Mouse (Mus musculus) CH12.LX (cell line): ENCODE results near the gene Tbx5. TPM values are rescaled to one million over a fixed set of nuclear protein-coding genes. Genes with fewer than 3 reads are reported as not detected.
"Not testable (repeated sequence)": the region's sequence is repeated elsewhere in the genome, so short reads cannot be mapped to it uniquely, and the experiment has no call there.

Experiments
- DNase-seq: peaks from one replicate; pipeline ENCODE4 v3.0.0-alpha.2; 2013; ENCODE audit errors: extremely low read depth
- H3K27ac ChIP-seq: 2 replicates; pipeline ENCODE4 v1.5.1; 2012; ENCODE audit warnings: low read depth, mild to moderate bottlenecking, control low read depth, moderate library complexity; ENCODE audit not compliant: insufficient read depth
- H3K27me3 ChIP-seq: replicated peaks from 2 replicates; pipeline ENCODE3; 2012; ENCODE audit warnings: inconsistent platforms
- H3K36me3 ChIP-seq, 2 experiments: replicated peaks in 1 of 2; 2 replicates each; pipeline versions ENCODE3 to v1.6.1; 2012; ENCODE audit warnings: inconsistent platforms in 1 of 2, low read length in 1 of 2, mild to moderate bottlenecking in 1 of 2, mixed read lengths in 1 of 2, moderate library complexity in 1 of 2; ENCODE audit not compliant: control insufficient read depth in 1 of 2, insufficient read depth in 1 of 2
- H3K4me1 ChIP-seq, 2 experiments: 2 replicates each; pipeline ENCODE4 v1.6.1; 2012; ENCODE audit warnings: inconsistent platforms in 1 of 2, moderate library complexity in 1 of 2; ENCODE audit not compliant: insufficient read depth in 2 of 2, control insufficient read depth in 1 of 2
- H3K4me2 ChIP-seq: 2 replicates; pipeline ENCODE4 v1.6.1; 2012; ENCODE audit warnings: low read depth, mild to moderate bottlenecking, control low read depth; ENCODE audit not compliant: poor library complexity, insufficient read depth, severe bottlenecking
- H3K4me3 ChIP-seq, 3 experiments: fragments of 150-350 bp in 1 of 3; sonication (generic) in 1 of 3; replicated peaks in 1 of 3; 2 replicates each; pipeline versions ENCODE3 to v1.5.1; 2011 to 2012; ENCODE audit warnings: low read depth in 2 of 3, low read length in 2 of 3, mild to moderate bottlenecking in 2 of 3, moderate library complexity in 2 of 3, control low read depth in 1 of 3, improper control_type of control experiment in 1 of 3, inconsistent platforms in 1 of 3, mixed read lengths in 1 of 3; ENCODE audit not compliant: poor library complexity in 1 of 3
- H3K79me2 ChIP-seq: replicated peaks from 2 replicates; pipeline ENCODE4 v1.6.1; 2012; ENCODE audit warnings: mild to moderate bottlenecking, moderate library complexity; ENCODE audit not compliant: control insufficient read depth, poor library complexity, insufficient read depth, severe bottlenecking; ENCODE audit errors: extremely low read depth
- H3K9ac ChIP-seq: 2 replicates; pipeline ENCODE4 v1.6.1; 2012; ENCODE audit warnings: low read depth, mild to moderate bottlenecking, control low read depth, moderate library complexity; ENCODE audit not compliant: insufficient read depth
- H3K9me3 ChIP-seq: replicated peaks from 2 replicates; pipeline ENCODE3; 2012; ENCODE audit warnings: low read length, inconsistent platforms, mixed read lengths
- CTCF ChIP-seq, 2 experiments: IDR thresholded peaks in 1 of 2; conservative IDR thresholded peaks in 1 of 2; 2 replicates each; pipeline ENCODE4 v1.5.1; 2011 to 2012; ENCODE audit warnings: low read depth in 2 of 2, low read length in 2 of 2, improper control_type of control experiment in 1 of 2, inconsistent platforms in 1 of 2, mild to moderate bottlenecking in 1 of 2, moderate library complexity in 1 of 2
- EP300 ChIP-seq: IDR thresholded peaks from 2 replicates; pipeline ENCODE4 v1.6.1; 2011; ENCODE audit warnings: low read length, improper control_type of control experiment
- ETS1 ChIP-seq: conservative IDR thresholded peaks from 2 replicates; pipeline ENCODE4 v1.6.1; 2012; ENCODE audit warnings: low read depth, mild to moderate bottlenecking, inconsistent platforms, low read length, improper control_type of control experiment, moderate library complexity
- HCFC1 ChIP-seq: IDR thresholded peaks from 2 replicates; pipeline ENCODE4 v1.6.1; 2012; ENCODE audit warnings: low read depth, mild to moderate bottlenecking, inconsistent platforms, low read length, improper control_type of control experiment
- IRF4 ChIP-seq: IDR thresholded peaks from 2 replicates; pipeline ENCODE4 v1.6.1; 2014; ENCODE audit warnings: low read depth, mild to moderate bottlenecking, inconsistent platforms, low read length, improper control_type of control experiment
- JUN ChIP-seq: IDR thresholded peaks from 2 replicates; pipeline ENCODE4 v1.6.1; 2011; ENCODE audit warnings: low read depth, mild to moderate bottlenecking, low read length, improper control_type of control experiment, moderate library complexity; ENCODE audit not compliant: insufficient read depth
- KAT2A ChIP-seq: IDR thresholded peaks from 2 replicates; pipeline ENCODE4 v1.6.1; 2012; ENCODE audit warnings: low read length, improper control_type of control experiment, inconsistent platforms; ENCODE audit not compliant: insufficient replicate concordance
- MAZ ChIP-seq: IDR thresholded peaks from 2 replicates; pipeline ENCODE4 v1.6.1; 2012; ENCODE audit warnings: low read depth, mild to moderate bottlenecking, inconsistent platforms, low read length, improper control_type of control experiment, moderate library complexity
- MEF2A ChIP-seq: IDR thresholded peaks from 2 replicates; pipeline ENCODE4 v1.6.1; 2014; ENCODE audit warnings: low read depth, mild to moderate bottlenecking, inconsistent platforms, low read length, improper control_type of control experiment, borderline replicate concordance
- NELFE ChIP-seq: IDR thresholded peaks from 2 replicates; pipeline ENCODE4 v1.6.1; 2011; ENCODE audit warnings: low read depth, low read length, improper control_type of control experiment
- POLR2A ChIP-seq: IDR thresholded peaks from 2 replicates; pipeline ENCODE4 v1.6.1; 2011; ENCODE audit warnings: low read depth, mild to moderate bottlenecking, improper control_type of control experiment, low read length
- POLR2AphosphoS2 ChIP-seq: IDR thresholded peaks from 2 replicates; pipeline ENCODE4 v1.6.1; 2011; ENCODE audit warnings: low read depth, low read length, improper control_type of control experiment
- RAD21 ChIP-seq: IDR thresholded peaks from 2 replicates; pipeline ENCODE4 v1.6.1; 2011; ENCODE audit warnings: low read depth, mild to moderate bottlenecking, low read length, improper control_type of control experiment, moderate library complexity
- TBP ChIP-seq: conservative IDR thresholded peaks from 2 replicates; pipeline ENCODE4 v1.6.1; 2011; ENCODE audit warnings: low read depth, low read length, improper control_type of control experiment
- UBTF ChIP-seq: IDR thresholded peaks from 2 replicates; pipeline ENCODE4 v1.6.1; 2012; ENCODE audit warnings: low read depth, mild to moderate bottlenecking, inconsistent platforms, low read length, improper control_type of control experiment, moderate library complexity
- USF1 ChIP-seq: IDR thresholded peaks from 2 replicates; pipeline ENCODE4 v1.6.1; 2014; ENCODE audit warnings: low read depth, mild to moderate bottlenecking, inconsistent platforms, low read length, improper control_type of control experiment
- ZKSCAN1 ChIP-seq: IDR thresholded peaks from 2 replicates; pipeline ENCODE4 v1.6.1; 2012; ENCODE audit warnings: low read depth, inconsistent platforms, low read length, improper control_type of control experiment, borderline replicate concordance
- ZMIZ1 ChIP-seq: IDR thresholded peaks from 2 replicates; pipeline ENCODE4 v1.6.1; 2012; ENCODE audit warnings: low read depth, mild to moderate bottlenecking, inconsistent platforms, low read length, improper control_type of control experiment
- ZNF384 ChIP-seq: IDR thresholded peaks from 2 replicates; pipeline ENCODE4 v1.6.1; 2012; ENCODE audit warnings: low read depth, low read length, improper control_type of control experiment, inconsistent platforms
- dilution Hi-C: fragments of 300-500 bp; cut with MboI; formaldehyde crosslinking; loops from 2 replicates; pipeline ENCODE4 v1.14.3; 2020; ENCODE audit warnings: low sequenced_read_pairs; ENCODE audit not compliant: extremely low pct_unique_long_range_greater_than_20kb, extremely low pct_ligation_motif_present
- in situ Hi-C: fragments of 300-500 bp; cut with MboI; formaldehyde crosslinking; loops from 3 replicates; pipeline ENCODE4 v1.14.3; 2019; ENCODE audit warnings: low sequenced_read_pairs, low pct_ligation_motif_present, low pct_unique_long_range_greater_than_20kb, mixed read lengths
- polyA plus RNA-seq: library from polyadenylated mRNA; unstranded; fragments of >175 nt; gene quantifications from 2 replicates; pipeline ENCODE4 v1.2.1, GENCODE M21; 2012; ENCODE audit warnings: low read depth; ENCODE audit not compliant: insufficient read length
- total RNA-seq, 2 experiments: library from RNA; depleted of rRNA; stranded (reverse); fragments of 300-350 nt in 1 of 2; fragments of >200 nt in 1 of 2; gene quantifications; 2 replicates each; pipeline ENCODE4 v1.2.3; 2012 to 2014

The Tbx5 gene
- total and polyA plus RNA-seq, 3 experiments, result not detected

- TF ChIP-seq CTCF (conservative IDR thresholded peaks at IDR 0.05 in 1 of 2, IDR thresholded peaks at IDR 0.05 in 1 of 2; ENCODE audit: low read depth in 2 of 2, low read length in 2 of 2), result no peak
- no peak for TF ChIP-seq JUN
- TF ChIP-seq EP300, result no peak
- no peak for TF ChIP-seq MEF2A
- TF ChIP-seq USF1, result no peak
- no peak for TF ChIP-seq ZKSCAN1
- TF ChIP-seq ZNF384, result no peak
- dilution Hi-C loops, result no loop called here
- DNase-seq, result no peak
These were observed 60.6 kb downstream of the Tbx5 start for GRCm38 (mm10) chr5:119893060-119893459.

GRCm38 (mm10) chr5:119896605-119897004, 64.1 kb downstream of the Tbx5 start:
- dilution Hi-C loops, result no loop called here

More at GRCm38 (mm10) chr5:119893060-119893459, 60.6 kb downstream of the Tbx5 start:
- no peak overlapping the region for H3K4me2 ChIP-seq
- H3K79me2 ChIP-seq, result no peaks in the 10 kb centered on the region
- no peak overlapping the region for H3K4me3 ChIP-seq
- no peaks in the 10 kb centered on the region for H3K36me3 ChIP-seq
- peaks cover 92% of the 10 kb centered on the region for H3K9me3 ChIP-seq
- H3K9ac ChIP-seq, result no peak overlapping the region
- no peaks in the 10 kb centered on the region for H3K27me3 ChIP-seq
- H3K4me1 ChIP-seq, result no peaks in the 10 kb centered on the region
- H3K27ac ChIP-seq, result no peak overlapping the region
- in situ Hi-C loops, result no loop called here

GRCm38 (mm10) chr5:119916551-119917171, 84.2 kb downstream of the Tbx5 start:
- in situ Hi-C loops, result no loop called here
- TF ChIP-seq KAT2A (no peak), USF1 (no peak), HCFC1 (no peak), POLR2AphosphoS2 (no peak), RAD21 (no peak), ETS1 (no peak), POLR2A (no peak), ZKSCAN1 (no peak), TBP (no peak), UBTF (no peak)
- H3K36me3 ChIP-seq, result no peaks in the 10 kb centered on the region

More at GRCm38 (mm10) chr5:119896605-119897004, 64.1 kb downstream of the Tbx5 start:
- TF ChIP-seq ZMIZ1 (no peak), TBP (no peak), EP300 (no peak), POLR2A (no peak), UBTF (no peak), IRF4 (no peak), POLR2AphosphoS2 (no peak), MAZ (no peak), MEF2A (no peak), NELFE (no peak), ZKSCAN1 (no peak)
- H3K79me2 ChIP-seq, result no peaks in the 10 kb centered on the region
- no peak overlapping the region for H3K27ac ChIP-seq
- no peak overlapping the region for H3K4me3 ChIP-seq
- H3K4me2 ChIP-seq, result no peak overlapping the region
- no peaks in the 10 kb centered on the region for H3K36me3 ChIP-seq
- no peaks in the 10 kb centered on the region for H3K27me3 ChIP-seq
- in situ Hi-C loops, result no loop called here
- no peaks in the 10 kb centered on the region for H3K4me1 ChIP-seq
- DNase-seq, result no peak
- no peak overlapping the region for H3K9ac ChIP-seq
- H3K9me3 ChIP-seq, result peaks cover 62% of the 10 kb centered on the region

GRCm38 (mm10) chr5:119918381-119918780, 85.9 kb downstream of the Tbx5 start:
- H3K36me3 ChIP-seq, H3K9ac ChIP-seq, H3K4me1 ChIP-seq, H3K27me3 ChIP-seq, H3K4me2 ChIP-seq, dilution Hi-C loops, H3K4me3 ChIP-seq, H3K79me2 ChIP-seq, in situ Hi-C loops, H3K27ac ChIP-seq: not testable (repeated sequence)
- DNase-seq, result peak; percentile 0
- H3K9me3 ChIP-seq, result peaks cover 91% of the 10 kb centered on the region

More at GRCm38 (mm10) chr5:119916551-119917171, 84.2 kb downstream of the Tbx5 start:
- H3K4me1 ChIP-seq, result no peaks in the 10 kb centered on the region
- H3K27me3 ChIP-seq, result no peaks in the 10 kb centered on the region
- H3K9me3 ChIP-seq, result peaks cover 82% of the 10 kb centered on the region
- H3K4me2 ChIP-seq, result no peak overlapping the region
- no peak overlapping the region for H3K27ac ChIP-seq
- dilution Hi-C loops, result no loop called here
- H3K79me2 ChIP-seq, result no peaks in the 10 kb centered on the region
- H3K9ac ChIP-seq, result no peak overlapping the region
- DNase-seq, result no peak
- H3K4me3 ChIP-seq, result no peak overlapping the region
